Mouse (Mus musculus) cortical plate, adult 2 months (tissue): ENCODE results near the gene Srgap1.

ENCODE experiments used
- CTCF ChIP-seq: fragments of 200-500 bp; IDR thresholded peaks from 2 replicates; pipeline ENCODE4 v1.5.1; 2011; ENCODE audit warnings: mild to moderate bottlenecking, control low read depth, low read length; ENCODE audit not compliant: insufficient read depth; ENCODE audit errors: extremely low read depth
- POLR2A ChIP-seq: fragments of 200-500 bp; IDR thresholded peaks from 2 replicates; pipeline ENCODE4 v1.6.1; 2011; ENCODE audit warnings: mild to moderate bottlenecking, low read length, control low read depth; ENCODE audit not compliant: insufficient read depth; ENCODE audit errors: extremely low read depth

DNA sequence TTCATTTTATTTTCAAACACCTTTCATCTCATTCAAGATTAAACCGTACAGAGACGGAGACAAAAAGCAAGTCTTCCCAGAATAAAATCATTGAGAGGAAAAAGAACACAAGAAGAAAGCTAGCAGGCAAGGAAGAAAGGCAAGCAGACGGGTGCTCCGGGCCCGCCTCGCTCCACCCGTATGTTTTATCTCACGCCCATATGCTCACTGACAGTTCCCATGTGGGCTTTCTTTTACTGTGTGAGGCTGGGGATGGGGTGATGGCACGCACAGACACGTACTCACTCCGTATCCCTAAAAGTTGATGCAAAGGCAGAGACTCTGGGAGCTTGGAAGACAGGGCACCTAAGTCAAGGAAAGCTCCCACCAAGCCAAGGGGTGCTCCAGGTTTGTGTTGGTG, 90.6 kb downstream of the Srgap1 start:
- no peak for TF ChIP-seq POLR2A
- TF ChIP-seq CTCF, result no peak
